Mouse (Mus musculus): ENCODE data around the gene Grid1.
A peak's percentile ranks its signal among the peaks of the same experiment; 100 is the strongest.

Grid1 gene

GRCm38 (mm10) chr14:34829831-34830230 lies 9.9 kb downstream of the Grid1 start:
- DNase-seq (ENCODE audit: low read depth, low spot score): peak; percentile 24

GRCm38 (mm10) chr14:34837145-34837544 lies 17.2 kb downstream of the Grid1 start:
- no peak for DNase-seq (ENCODE audit: low read depth, low spot score)

GRCm38 (mm10) chr14:34838999-34839398 lies 19.1 kb downstream of the Grid1 start:
- DNase-seq (ENCODE audit: low read depth, low spot score): no peak

- no peak for DNase-seq (ENCODE audit: low read depth, low spot score)
These were observed 20.0 kb downstream of the Grid1 start for GRCm38 (mm10) chr14:34839898-34840297.

- DNase-seq (ENCODE audit: low read depth, low spot score): no peak
These were observed 23.7 kb downstream of the Grid1 start for GRCm38 (mm10) chr14:34843579-34843978.

- no peak for DNase-seq (ENCODE audit: low read depth, low spot score)
These were observed 24.3 kb downstream of the Grid1 start for GRCm38 (mm10) chr14:34844166-34844565.

GRCm38 (mm10) chr14:34846799-34847198 lies 26.9 kb downstream of the Grid1 start:
- DNase-seq (ENCODE audit: low read depth, low spot score): no peak

- DNase-seq (ENCODE audit: low read depth, low spot score): no peak
These were observed 27.7 kb downstream of the Grid1 start for GRCm38 (mm10) chr14:34847625-34848024.

- no peak for DNase-seq (ENCODE audit: low read depth, low spot score)
These were observed 41.2 kb downstream of the Grid1 start for GRCm38 (mm10) chr14:34860891-34861780.

- no peak for DNase-seq (ENCODE audit: low read depth, low spot score)
These were observed 47.4 kb downstream of the Grid1 start for GRCm38 (mm10) chr14:34867266-34867665.

GRCm38 (mm10) chr14:34868513-34869260 lies 48.8 kb downstream of the Grid1 start:
- DNase-seq (ENCODE audit: low read depth, low spot score): no peak

GRCm38 (mm10) chr14:34879996-34880395 lies 60.1 kb downstream of the Grid1 start:
- peak; percentile 9 for DNase-seq (ENCODE audit: low read depth, low spot score)

- no peak for DNase-seq (ENCODE audit: low read depth, low spot score)
These were observed 60.8 kb downstream of the Grid1 start for GRCm38 (mm10) chr14:34880431-34881421.

GRCm38 (mm10) chr14:34884194-34884593 lies 64.3 kb downstream of the Grid1 start:
- DNase-seq (ENCODE audit: low read depth, low spot score): no peak

GRCm38 (mm10) chr14:34884611-34885010 lies 64.7 kb downstream of the Grid1 start:
- DNase-seq (ENCODE audit: low read depth, low spot score): no peak

- no peak for DNase-seq (ENCODE audit: low read depth, low spot score)
These were observed 72.0 kb downstream of the Grid1 start for GRCm38 (mm10) chr14:34891769-34892532.

GRCm38 (mm10) chr14:34896253-34896982 lies 76.5 kb downstream of the Grid1 start:
- no peak for DNase-seq (ENCODE audit: low read depth, low spot score)

GRCm38 (mm10) chr14:34903854-34904253 lies 83.9 kb downstream of the Grid1 start:
- no peak for DNase-seq (ENCODE audit: low read depth, low spot score)

GRCm38 (mm10) chr14:34905697-34906096 lies 85.8 kb downstream of the Grid1 start:
- no peak for DNase-seq (ENCODE audit: low read depth, low spot score)

- DNase-seq (ENCODE audit: low read depth, low spot score): no peak
These were observed 88.5 kb downstream of the Grid1 start for GRCm38 (mm10) chr14:34908366-34908765.

All from A20 (cell line).